Mouse (Mus musculus) neural tube, embryonic 13.5 days (tissue): Measurements from ENCODE around the gene Gm9821. TPM values are rescaled to one million over a fixed set of nuclear protein-coding genes. Genes with fewer than 3 reads are reported as not detected.

ENCODE experiments used
- ATAC-seq: fragments of 200-750 bp; cut with Nextera tagmentation; 2 replicates; pipeline ENCODE4 v1.8.0; 2017; ENCODE audit warnings: low read depth, mild to moderate bottlenecking, moderate TSS enrichment, moderate library complexity
- H3K27ac ChIP-seq: fragments of 300-500 bp; sonication (generic); replicated peaks from 2 replicates; pipeline ENCODE4 v1.5.1; 2015; ENCODE audit warnings: moderate library complexity, mild to moderate bottlenecking, inconsistent platforms
- H3K27me3 ChIP-seq: fragments of 300-500 bp; sonication (generic); 2 replicates; pipeline ENCODE4 v1.6.1; 2015; ENCODE audit warnings: mild to moderate bottlenecking, inconsistent platforms
- H3K36me3 ChIP-seq: fragments of 300-500 bp; sonication (generic); 2 replicates; pipeline ENCODE4 v1.6.1; 2015; ENCODE audit warnings: mild to moderate bottlenecking, inconsistent platforms
- H3K4me1 ChIP-seq: fragments of 300-500 bp; sonication (generic); replicated peaks from 2 replicates; pipeline ENCODE4 v1.6.1; 2015; ENCODE audit warnings: inconsistent platforms
- H3K4me2 ChIP-seq: fragments of 300-500 bp; sonication (generic); 2 replicates; pipeline ENCODE4 v1.6.1; 2015; ENCODE audit warnings: inconsistent platforms, mild to moderate bottlenecking, moderate library complexity
- H3K4me3 ChIP-seq: fragments of 300-500 bp; sonication (generic); 2 replicates; pipeline ENCODE4 v1.5.1; 2015; ENCODE audit warnings: mild to moderate bottlenecking, inconsistent platforms
- H3K9ac ChIP-seq: fragments of 300-500 bp; sonication (generic); 2 replicates; pipeline ENCODE4 v1.6.1; 2015; ENCODE audit warnings: moderate library complexity, mild to moderate bottlenecking, inconsistent platforms
- H3K9me3 ChIP-seq: fragments of 300-500 bp; sonication (generic); 2 replicates; pipeline ENCODE4 v1.6.1; 2016; ENCODE audit warnings: inconsistent platforms
- WGBS: fragments of 180-500 bp; shearing (Covaris S2); methylation state at CpG from one replicate; pipeline ENCODE4 v1.1.7; 2015; 5-methylcytosine and 5-hydroxymethylcytosine counted together
- polyA plus RNA-seq: library from polyadenylated mRNA; unstranded; fragments of >200 nt; fragmentation: Nextera tagmentation; extraction: Ambion mirVana; gene quantifications from 2 replicates; pipeline ENCODE4 v1.2.1, GENCODE M21; 2015

The Gm9821 gene
- polyA plus RNA-seq, 1 experiment from 2014 or later, result 0.22 TPM

GRCm38 (mm10) chr2:91955121-91955591, 9.7 kb downstream of the Gm9821 start:
- Histone ChIP-seq H3K9ac (no peak overlapping the region), H3K27ac (no peak overlapping the region), H3K4me3 (no peak overlapping the region), H3K4me2 (no peak overlapping the region), H3K36me3 (no peaks in the 10 kb centered on the region), H3K9me3 (no peaks in the 10 kb centered on the region), H3K27me3 (no peaks in the 10 kb centered on the region), H3K4me1 (peaks cover 61% of the 10 kb centered on the region)
- 81% methylated on average over 4 of the region's 4 CpGs for WGBS
- no peak for ATAC-seq

GRCm38 (mm10) chr2:91955875-91956274, 10.4 kb downstream of the Gm9821 start:
- Histone ChIP-seq H3K27ac (no peak overlapping the region), H3K4me1 (peaks cover 59% of the 10 kb centered on the region), H3K9ac (no peak overlapping the region), H3K27me3 (no peaks in the 10 kb centered on the region), H3K9me3 (no peaks in the 10 kb centered on the region), H3K4me3 (no peak overlapping the region), H3K36me3 (no peaks in the 10 kb centered on the region), H3K4me2 (no peak overlapping the region)
- 91% methylated on average over 6 of the region's 6 CpGs for WGBS
- no peak for ATAC-seq

- no peak overlapping the region for H3K4me3 ChIP-seq
- H3K36me3 ChIP-seq, result no peaks in the 10 kb centered on the region
- no peaks in the 10 kb centered on the region for H3K9me3 ChIP-seq
- H3K27ac ChIP-seq, result peak overlapping the region; percentile 49; the same call in 1 of the 2 replicates
- H3K27me3 ChIP-seq, result no peaks in the 10 kb centered on the region
- WGBS, result 35% methylated on average over 4 of the region's 4 CpGs
- H3K4me2 ChIP-seq, result no peak overlapping the region
- ATAC-seq, result peak; percentile 64
- no peak overlapping the region; the same call in 1 of the 2 replicates for H3K9ac ChIP-seq
- peaks cover 70% of the 10 kb centered on the region for H3K4me1 ChIP-seq
Observed at GRCm38 (mm10) chr2:91957096-91957495, 11.6 kb downstream of the Gm9821 start.

DNA sequence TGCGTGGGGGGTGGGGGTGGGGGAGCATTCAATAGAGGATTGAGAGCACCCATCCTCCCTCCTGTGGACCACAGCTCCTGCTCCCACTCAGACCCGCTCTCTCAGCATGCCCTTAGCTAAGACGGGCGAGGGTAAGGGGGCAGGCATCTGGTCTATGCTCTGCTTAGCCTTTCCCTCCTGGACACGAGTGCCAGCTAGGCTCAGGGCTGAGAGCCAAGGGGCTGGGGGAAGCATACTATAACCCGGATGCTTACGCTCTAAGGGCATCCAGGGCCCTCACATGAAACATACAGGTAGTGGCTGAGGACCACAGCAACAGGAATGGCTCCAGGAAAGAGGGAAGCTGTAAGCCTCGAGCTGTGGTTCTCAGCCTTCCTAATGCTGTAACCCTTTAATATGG, 12.5 kb downstream of the Gm9821 start:
- 86% methylated on average over 8 of the region's 8 CpGs for WGBS
- Histone ChIP-seq H3K27ac (no peak overlapping the region), H3K4me3 (no peak overlapping the region), H3K4me1 (peaks cover 79% of the 10 kb centered on the region), H3K27me3 (no peaks in the 10 kb centered on the region), H3K9me3 (no peaks in the 10 kb centered on the region), H3K4me2 (no peak overlapping the region), H3K9ac (no peak overlapping the region), H3K36me3 (no peaks in the 10 kb centered on the region)
- ATAC-seq, result no peak

GRCm38 (mm10) chr2:91958701-91959457, 13.4 kb downstream of the Gm9821 start:
- Histone ChIP-seq H3K27ac (no peak overlapping the region), H3K4me2 (no peak overlapping the region), H3K36me3 (no peaks in the 10 kb centered on the region), H3K27me3 (no peaks in the 10 kb centered on the region), H3K4me1 (peaks cover 72% of the 10 kb centered on the region), H3K9me3 (no peaks in the 10 kb centered on the region), H3K4me3 (no peak overlapping the region), H3K9ac (0 out of 2 replicates have a peak overlapping the region, but pooled peaks have one; percentile 12)
- ATAC-seq, result no peak
- WGBS, result 49% methylated on average over 10 of the region's 10 CpGs

GRCm38 (mm10) chr2:91959544-91960410, 14.3 kb downstream of the Gm9821 start:
- H3K27me3 ChIP-seq, result no peaks in the 10 kb centered on the region; the same call in 1 of the 2 replicates
- H3K4me2 ChIP-seq, result no peak overlapping the region
- H3K27ac ChIP-seq, result no peak overlapping the region
- no peaks in the 10 kb centered on the region for H3K9me3 ChIP-seq
- WGBS, result 65% methylated on average over 11 of the region's 11 CpGs
- H3K36me3 ChIP-seq, result no peaks in the 10 kb centered on the region
- no peak overlapping the region for H3K4me3 ChIP-seq
- peaks cover 66% of the 10 kb centered on the region for H3K4me1 ChIP-seq
- no peak overlapping the region for H3K9ac ChIP-seq
- ATAC-seq, result no peak

GRCm38 (mm10) chr2:91960459-91960858, 15.0 kb downstream of the Gm9821 start:
- H3K9ac ChIP-seq, result no peak overlapping the region
- H3K9me3 ChIP-seq, result no peaks in the 10 kb centered on the region
- 84% methylated on average over 5 of the region's 5 CpGs for WGBS
- H3K27me3 ChIP-seq, result peaks cover 4% of the 10 kb centered on the region; the same call in 1 of the 2 replicates
- H3K36me3 ChIP-seq, result no peaks in the 10 kb centered on the region
- H3K4me1 ChIP-seq, result peaks cover 63% of the 10 kb centered on the region
- no peak for ATAC-seq
- no peak overlapping the region for H3K4me3 ChIP-seq
- H3K4me2 ChIP-seq, result no peak overlapping the region
- H3K27ac ChIP-seq, result no peak overlapping the region

DNA sequence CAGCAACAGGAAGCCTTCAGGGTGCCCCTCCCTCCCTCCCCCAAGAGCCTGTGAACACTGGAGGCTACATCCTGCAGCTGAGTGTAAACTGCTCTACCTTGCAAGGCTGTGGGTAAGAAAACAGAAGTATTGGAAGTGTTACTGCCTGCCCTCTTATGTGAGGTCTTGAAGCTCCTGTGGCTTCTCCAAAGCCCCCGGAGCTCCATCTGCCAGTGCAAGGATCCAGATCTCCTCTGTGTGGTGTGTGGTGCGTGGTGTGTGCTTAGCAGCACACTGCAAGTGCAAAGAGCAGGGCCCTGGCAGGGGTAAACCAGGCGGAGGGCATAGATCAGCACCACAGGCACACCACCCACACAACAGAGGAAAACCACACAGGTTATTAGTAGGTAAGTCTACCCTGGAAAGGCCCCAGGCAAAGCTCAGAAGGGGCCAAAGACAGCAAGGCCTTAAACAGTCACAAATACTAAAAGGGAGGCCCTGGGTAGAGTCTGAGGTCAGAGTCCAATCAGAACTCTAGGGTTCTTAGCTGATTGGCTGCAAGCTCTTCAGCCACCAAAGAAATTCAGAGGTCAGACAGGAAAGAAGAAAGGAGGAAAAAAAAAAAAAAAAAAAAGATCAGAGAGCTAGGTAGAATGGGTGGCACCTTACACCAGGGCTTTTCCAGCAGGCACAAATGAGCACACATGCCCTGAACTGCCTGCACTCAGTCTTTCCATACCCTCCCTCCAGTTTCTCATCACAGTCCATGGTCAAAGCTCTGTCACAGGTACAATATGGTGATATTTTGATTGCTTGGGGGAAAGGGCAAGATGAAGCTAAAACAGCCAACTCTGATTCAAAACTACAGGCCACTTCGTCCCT, 16.6 kb downstream of the Gm9821 start:
- no peak for ATAC-seq
- 58% methylated on average over 4 of the region's 4 CpGs for WGBS
- no peak overlapping the region for H3K27ac ChIP-seq

GRCm38 (mm10) chr2:91962864-91963401, 17.4 kb downstream of the Gm9821 start:
- Histone ChIP-seq H3K4me1 (peaks cover 53% of the 10 kb centered on the region), H3K9me3 (no peaks in the 10 kb centered on the region), H3K4me3 (peak overlapping the region; percentile 82), H3K4me2 (peak overlapping the region; percentile 85), H3K27me3 (peaks cover 9% of the 10 kb centered on the region; the same call in 1 of the 2 replicates), H3K9ac (peak overlapping the region; percentile 93), H3K27ac (peak overlapping the region; percentile 85), H3K36me3 (no peaks in the 10 kb centered on the region)
- under 1% methylated on average over 39 of the region's 39 CpGs for WGBS
- ATAC-seq, result peak; percentile 69

More for the DNA sequence above, 16.6 kb downstream of the Gm9821 start:
- peak overlapping the region; percentile 85 for H3K4me2 ChIP-seq
- H3K36me3 ChIP-seq, result no peaks in the 10 kb centered on the region
- H3K9ac ChIP-seq, result peak overlapping the region; percentile 93
- peak overlapping the region; percentile 82 for H3K4me3 ChIP-seq
- H3K27me3 ChIP-seq, result peaks cover 9% of the 10 kb centered on the region; the same call in 1 of the 2 replicates
- no peaks in the 10 kb centered on the region for H3K9me3 ChIP-seq
- H3K4me1 ChIP-seq, result peaks cover 61% of the 10 kb centered on the region

DNA sequence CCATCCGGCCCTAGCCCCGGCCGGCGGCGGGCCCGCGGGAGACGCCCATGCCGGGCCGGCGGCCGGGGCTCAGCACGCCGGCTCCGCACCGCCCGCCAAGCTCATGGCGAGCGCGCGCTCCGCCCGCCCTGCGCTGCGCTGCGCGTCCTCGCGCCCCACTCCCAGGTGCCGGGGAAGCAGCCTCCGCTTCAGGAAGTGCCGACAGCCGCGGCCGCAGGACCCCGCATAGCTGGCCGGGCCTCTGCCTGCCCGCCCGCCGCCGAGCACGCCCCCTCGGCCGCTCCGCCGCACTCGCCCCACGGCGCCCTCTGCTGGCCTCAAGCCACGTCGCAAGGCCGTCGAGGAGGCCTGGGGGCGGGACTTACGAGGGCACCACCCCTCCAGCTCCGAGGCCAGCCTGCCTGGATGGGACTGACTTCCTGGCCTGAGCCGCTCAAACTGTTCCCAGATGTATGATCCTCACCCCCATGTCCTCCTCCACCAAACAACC, 18.0 kb downstream of the Gm9821 start:
- ATAC-seq, result peak; percentile 94
- Histone ChIP-seq H3K9me3 (no peaks in the 10 kb centered on the region), H3K4me1 (peaks cover 50% of the 10 kb centered on the region), H3K4me3 (peak overlapping the region; percentile 82), H3K27me3 (peaks cover 9% of the 10 kb centered on the region; the same call in 1 of the 2 replicates), H3K9ac (peak overlapping the region; percentile 93), H3K27ac (peak overlapping the region; percentile 85), H3K4me2 (peak overlapping the region; percentile 85), H3K36me3 (no peaks in the 10 kb centered on the region)
- under 1% methylated on average over 47 of the region's 57 CpGs for WGBS

DNA sequence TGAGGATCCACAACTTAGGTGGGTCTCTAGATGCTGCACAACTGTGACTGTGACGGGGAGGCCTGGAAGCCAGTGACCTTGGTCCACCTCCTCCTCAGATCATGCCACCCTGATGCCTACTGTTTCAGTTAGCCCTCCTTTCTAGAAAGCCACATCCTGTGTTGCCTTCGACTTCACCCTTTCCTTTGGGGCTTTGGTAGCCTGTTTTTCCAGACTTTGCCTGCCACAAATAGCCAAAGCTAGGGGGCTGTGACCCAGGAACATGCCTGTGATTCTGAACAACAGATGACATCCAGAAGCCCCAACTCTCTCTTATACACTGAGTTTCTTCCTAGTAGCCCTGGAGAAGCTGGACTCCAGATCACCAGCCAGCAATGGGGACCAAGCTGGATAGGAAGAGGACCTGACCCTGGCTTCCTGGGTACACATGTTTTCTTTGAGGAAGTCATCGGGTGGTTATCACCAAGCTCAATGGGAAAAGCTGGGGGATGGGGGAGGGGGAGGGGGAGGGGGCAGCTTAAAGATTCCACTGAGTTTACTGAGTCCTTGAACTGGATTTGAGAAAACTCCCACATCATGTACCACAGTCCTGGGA, 19.2 kb downstream of the Gm9821 start:
- H3K36me3 ChIP-seq, result no peaks in the 10 kb centered on the region
- peak overlapping the region; percentile 85 for H3K4me2 ChIP-seq
- no peak overlapping the region; the same call in 1 of the 2 replicates for H3K4me3 ChIP-seq
- 81% methylated on average over 3 of the region's 3 CpGs for WGBS
- H3K9me3 ChIP-seq, result no peaks in the 10 kb centered on the region
- ATAC-seq, result no peak
- H3K27me3 ChIP-seq, result peaks cover 9% of the 10 kb centered on the region; the same call in 1 of the 2 replicates
- H3K27ac ChIP-seq, result no peak overlapping the region
- no peak overlapping the region for H3K9ac ChIP-seq
- peaks cover 38% of the 10 kb centered on the region for H3K4me1 ChIP-seq
